Mouse (Mus musculus) layer of hippocampus, adult 18-20 months (tissue): ENCODE measurements around the gene Grip1. TPM values are rescaled to one million over a fixed set of nuclear protein-coding genes. Genes with fewer than 3 reads are reported as not detected.
"Not testable (repeated sequence)": the region's sequence is repeated elsewhere in the genome, so short reads cannot be mapped to it uniquely, and the experiment has no call there.

Experiments used
- DNase-seq, 2 experiments: peaks; one replicate each; pipeline ENCODE4 v3.0.0; 2022; ENCODE audit warnings: low spot score in 2 of 2
- total RNA-seq, 2 experiments: library from RNA; stranded (reverse); gene quantifications; 2 replicates each; pipeline ENCODE4 v1.2.3; 2021

Gene Grip1
- total RNA-seq, 2 experiments from 2014 or later: 23.3 to 25.4 TPM

DNA sequence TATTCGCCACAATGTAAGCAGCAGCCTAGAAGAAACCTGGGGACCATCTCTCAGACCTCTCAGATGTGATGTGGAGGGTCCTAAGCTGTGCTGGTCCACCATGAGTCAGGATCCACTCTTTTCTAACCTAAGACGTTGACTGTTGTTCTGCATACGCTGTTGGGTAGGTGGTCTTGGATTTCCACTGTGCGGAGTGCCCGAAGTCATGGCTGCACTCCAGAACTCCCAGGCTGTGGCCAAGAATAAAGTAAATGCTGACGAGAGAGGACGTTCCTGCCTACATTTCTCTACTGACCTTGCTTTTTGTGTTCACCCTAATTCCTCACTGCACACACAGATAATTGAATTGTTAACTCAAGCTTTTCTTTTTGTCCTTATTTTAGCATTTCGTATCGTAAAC is 580.2 kb downstream of the Grip1 start:
- DNase-seq: no peak

DNA sequence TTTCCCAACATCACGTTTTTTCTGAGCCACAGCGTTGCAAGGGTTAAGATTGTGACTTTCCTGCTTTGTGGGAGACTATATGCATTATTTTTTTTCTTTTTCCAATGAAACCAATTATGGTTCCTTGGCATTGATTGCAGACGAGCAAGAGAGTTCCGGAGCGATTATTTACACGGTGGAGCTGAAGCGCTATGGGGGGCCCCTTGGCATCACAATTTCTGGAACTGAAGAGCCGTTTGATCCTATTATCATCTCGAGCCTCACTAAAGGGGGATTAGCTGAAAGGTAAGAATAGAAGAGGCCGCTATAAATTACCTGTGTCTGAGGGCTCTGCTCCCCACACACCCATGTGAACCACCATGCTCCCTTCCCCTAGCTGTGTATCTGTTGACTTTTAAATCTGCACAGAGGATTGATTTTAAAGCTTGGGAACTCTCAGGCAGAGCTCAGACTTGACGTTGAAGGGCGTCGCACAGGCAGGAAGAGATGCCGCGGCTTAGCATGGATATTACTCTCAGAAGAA is 581.6 kb downstream of the Grip1 start:
- DNase-seq: no peak

DNA sequence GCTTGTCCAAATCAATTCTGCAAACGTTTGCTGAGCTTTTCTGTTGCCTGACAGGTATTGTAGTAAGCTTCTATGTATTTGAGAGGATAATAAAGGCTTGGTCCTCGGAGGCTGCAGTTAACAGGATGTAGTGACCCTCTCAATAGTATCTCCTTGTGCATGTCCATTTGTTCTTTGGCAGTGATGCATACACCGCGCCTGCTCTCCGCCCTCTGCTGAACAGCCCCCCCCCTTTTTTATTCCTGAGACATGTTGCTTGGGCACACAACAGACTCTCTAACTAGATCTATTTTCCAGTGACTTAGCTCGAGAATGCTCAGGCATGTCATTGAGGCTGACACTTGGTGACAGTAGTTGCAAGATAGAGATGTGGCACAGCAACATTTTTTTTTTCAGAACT is 582.2 kb downstream of the Grip1 start:
- no peak for DNase-seq

DNA sequence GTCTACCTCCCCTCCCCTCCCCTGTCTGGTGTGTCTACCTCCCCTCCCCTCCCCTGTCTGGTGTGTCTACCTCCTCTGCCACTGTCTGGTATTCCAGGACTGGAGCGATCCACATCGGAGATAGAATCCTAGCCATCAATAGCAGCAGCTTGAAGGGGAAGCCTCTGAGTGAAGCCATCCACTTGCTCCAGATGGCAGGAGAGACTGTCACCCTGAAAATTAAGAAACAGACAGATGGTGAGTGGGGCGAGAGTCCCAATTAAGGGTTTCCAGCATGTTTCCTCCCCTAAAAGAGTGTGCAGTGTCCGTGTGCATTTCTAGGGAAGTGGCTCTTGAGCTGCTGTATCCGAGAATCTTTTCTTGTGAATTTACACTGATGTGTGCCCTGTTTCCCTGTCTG is 584.6 kb downstream of the Grip1 start:
- peak; percentile 73 to 87 for DNase-seq

DNA sequence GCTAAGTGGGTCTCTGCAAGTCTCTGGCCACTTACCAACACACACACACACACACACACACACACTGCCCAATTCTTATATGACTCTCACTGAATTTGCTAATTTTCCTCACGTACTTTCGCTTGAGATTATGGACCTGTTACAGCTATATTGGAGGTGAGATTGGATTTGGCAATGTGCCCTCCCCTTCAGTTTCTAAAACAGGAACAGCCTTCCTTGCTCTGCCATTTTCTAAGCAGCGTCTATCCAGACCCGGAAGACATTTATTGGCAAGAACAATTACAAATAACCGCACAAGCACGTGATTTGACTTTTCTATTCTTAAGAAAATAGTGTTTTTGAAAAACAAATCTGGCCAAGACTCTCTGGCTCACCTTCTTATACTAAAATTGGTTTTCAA is 590.6 kb downstream of the Grip1 start:
- no peak for DNase-seq

DNA sequence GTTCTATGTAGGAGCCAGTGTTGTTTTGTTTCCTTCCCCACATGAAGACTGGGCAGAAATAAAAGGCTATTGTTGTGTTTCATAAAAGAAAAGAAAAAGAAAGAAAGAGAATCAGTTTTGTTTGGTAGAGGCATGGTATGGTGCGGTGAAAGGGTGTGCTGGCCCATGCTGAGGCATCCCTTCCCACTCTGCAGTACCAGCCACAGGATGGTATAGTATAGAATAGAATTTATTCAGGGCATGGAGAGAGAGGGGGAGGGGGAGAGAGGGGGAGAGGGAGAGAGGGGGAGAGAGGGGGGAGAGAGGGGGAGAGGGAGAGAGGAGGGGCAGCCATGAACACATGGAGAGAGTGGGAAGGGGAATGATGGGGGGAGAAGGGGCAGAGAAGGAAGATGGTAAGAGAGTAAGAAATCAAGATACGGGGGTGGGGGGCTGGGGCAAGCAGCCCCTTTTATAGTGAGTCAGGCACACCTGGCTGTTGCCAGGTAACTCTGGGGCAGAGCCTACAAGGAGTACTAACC is 591.1 kb downstream of the Grip1 start:
- no peak for DNase-seq

DNA sequence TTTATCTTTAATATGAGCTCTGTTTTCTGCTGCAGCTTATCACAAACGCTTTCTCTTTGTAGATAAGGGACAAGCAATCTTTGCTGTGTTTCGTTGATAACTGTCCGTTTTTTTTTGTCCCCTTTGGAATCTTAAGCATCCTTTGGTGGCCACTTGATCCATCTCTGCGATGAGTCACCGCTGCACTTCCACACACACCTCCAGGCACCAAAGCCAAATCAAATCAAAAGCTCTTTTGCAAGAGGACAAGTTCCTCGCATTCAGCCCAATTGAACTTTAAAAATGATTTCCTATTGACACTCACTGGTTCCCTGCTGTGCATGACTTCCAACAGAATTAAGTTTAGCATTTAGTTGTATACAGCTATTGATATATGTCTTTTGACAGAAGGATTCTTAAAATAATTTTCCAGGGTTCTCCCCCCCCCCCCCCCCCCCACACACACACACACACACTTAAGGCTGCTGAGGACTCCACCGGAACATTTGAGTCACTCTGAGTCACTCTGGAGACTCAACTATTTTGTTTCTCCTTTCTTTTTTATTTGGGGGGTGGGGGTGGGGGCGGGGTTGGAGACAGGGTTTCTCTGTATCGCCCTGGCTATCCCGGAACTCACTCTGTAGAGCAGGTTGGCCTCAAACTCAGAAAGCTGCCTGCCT is 607.1 kb downstream of the Grip1 start:
- DNase-seq: no peak

DNA sequence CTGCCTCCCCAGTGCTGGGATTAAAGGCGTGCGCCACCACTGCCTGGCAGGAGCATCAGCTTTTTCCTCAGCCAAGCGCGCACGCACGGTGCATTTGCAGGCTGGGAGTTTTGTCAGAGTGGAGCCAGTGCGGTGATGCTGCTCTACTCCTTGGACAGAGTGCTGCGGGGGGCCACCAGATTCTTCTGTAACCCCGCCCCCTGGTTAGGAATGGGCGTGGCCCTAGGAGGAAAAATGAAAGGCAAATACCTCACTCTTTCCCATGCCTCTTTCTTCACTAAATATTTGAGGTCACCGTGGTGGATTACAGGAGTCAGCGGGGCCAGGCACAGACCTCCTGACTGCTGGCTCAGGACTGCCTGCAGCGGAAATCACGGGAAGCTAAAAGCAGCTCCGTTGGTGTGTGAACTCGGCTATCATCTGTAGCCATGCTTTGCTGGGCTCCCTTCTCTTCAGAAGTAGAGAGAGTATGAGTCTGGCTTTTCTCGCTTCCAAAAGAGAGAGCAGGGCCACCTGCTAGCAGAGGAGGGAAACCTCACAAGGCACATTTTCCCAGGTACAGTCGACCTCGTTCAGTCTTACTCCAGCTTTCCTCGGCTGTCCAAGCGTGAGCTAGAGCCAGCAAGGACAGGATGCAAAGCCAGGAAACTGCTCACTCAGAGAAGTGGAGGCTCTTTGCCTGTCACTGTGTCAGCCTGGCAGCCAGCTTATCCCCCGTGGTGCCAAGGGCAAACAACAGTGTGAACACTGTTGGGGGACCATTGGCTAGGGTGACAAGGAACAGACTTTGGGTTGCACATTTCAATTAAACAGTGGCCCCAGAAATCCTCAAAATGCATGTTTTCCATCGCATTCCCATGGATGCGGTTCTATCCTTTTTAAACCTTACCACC is 607.9 kb downstream of the Grip1 start:
- no peak for DNase-seq

DNA sequence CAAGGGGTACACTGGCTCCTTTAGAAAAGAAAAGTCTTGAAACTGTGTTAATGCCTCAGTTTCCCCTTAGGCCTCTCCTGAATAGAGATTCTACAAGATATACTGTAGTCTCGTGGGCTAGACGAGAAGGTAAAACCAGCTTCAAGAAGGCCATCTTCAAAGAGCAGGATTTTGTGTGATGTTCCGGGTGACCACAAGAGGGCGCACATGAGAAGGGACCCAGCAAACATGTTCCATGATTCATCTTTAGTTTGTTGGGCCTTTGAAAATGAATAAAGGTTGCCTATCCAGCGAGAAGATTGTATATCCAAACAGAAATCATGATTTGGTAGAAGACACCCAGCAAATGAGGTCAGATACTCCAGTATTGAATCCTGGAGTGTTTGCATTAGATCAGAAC is 610.8 kb downstream of the Grip1 start:
- peak; percentile 27 to 57 for DNase-seq

DNA sequence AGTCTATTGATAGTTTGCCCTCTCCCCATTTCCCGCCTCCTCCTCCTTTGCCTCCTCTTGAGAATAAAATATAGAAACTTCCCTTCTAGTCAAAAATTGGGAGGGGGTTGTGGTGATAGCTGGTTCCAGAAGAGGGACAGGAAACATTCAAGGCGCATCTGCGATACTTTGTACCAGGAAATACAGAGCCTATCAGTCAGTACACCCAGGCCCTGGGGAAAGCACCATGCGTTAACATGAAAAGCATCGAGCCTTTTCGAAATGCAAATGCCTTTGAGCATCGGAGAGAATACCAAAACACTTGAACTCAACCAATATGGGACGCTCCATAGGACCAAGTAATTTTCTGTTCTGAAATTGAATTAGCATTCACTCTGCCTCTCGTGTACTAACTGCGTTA is 612.7 kb downstream of the Grip1 start:
- DNase-seq: no peak

DNA sequence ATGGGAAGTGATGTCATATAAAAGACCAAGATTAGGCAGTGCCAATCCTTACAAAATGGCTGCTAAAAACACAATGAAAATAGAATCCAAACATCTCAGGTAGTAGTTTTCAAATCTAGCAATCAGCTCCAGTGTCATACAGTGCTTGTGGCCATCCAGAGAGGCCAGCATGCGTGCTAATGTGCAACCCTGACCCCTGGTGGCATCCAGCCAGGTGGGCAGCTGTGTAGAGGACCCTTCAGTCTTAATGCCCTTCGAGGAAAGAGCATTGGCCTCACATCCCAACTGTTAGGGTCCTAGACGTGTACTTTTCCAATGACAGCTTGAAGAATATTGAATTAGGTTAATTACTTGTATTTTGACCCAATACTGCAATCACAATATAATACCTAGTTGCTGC is 624.2 kb downstream of the Grip1 start:
- no peak for DNase-seq

DNA sequence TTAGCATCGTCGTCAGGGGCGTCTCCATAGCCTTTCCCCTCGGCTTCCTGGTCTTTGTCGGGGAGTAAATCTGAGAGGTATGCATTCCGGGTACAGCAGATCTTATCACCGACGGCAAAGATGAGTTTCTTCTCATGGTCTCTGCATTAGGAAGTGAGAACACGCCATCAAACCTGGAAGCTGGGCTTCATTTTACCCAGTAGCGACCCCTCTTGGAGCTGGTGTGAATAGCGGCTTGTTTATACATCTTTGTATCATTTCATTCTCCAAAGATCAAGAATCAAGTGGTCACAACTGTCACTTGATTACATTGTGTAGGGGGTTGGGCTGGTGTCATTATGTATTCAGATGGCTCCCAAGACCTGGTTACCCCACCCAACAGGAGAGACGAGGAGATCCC is 638.9 kb downstream of the Grip1 start:
- DNase-seq: no peak

DNA sequence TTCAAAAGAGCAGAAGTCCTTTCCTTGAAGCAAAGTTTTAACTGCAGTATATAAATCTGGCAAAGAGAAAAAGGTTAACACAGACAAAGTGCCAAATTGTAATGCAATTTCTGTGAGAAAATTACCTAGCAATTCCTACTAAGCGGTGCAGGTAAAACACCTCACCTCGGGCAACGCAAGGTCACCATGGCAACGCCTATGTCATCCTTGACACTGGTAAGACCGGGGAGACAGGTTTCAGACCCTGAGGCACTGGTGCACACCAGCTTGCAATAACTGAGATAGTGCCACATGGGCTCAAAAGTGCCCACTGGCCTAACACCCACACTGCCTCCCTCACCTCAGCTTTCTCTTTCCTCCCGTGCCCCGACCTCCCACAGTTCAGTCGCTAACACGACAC is 641.5 kb downstream of the Grip1 start:
- DNase-seq: no peak

DNA sequence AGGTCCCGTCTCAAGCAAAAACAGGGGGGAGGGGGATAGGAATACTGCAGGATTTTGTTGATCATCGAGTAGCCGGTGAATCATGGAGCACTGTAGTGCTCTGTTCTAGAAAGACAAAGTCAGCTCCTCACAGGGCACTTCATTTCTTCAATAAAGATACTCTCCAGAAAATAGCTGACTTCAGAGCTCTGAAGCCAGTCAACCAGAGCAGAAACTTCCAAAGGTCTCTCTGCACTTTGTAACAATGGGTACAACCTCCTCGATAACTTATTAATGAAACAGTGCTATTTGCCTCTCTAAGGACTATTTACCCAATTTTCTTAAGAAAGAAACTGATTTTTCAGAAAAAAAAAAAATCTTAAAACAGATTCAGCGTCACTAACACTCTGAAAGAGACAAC is 642.1 kb downstream of the Grip1 start:
- DNase-seq: no peak

DNA sequence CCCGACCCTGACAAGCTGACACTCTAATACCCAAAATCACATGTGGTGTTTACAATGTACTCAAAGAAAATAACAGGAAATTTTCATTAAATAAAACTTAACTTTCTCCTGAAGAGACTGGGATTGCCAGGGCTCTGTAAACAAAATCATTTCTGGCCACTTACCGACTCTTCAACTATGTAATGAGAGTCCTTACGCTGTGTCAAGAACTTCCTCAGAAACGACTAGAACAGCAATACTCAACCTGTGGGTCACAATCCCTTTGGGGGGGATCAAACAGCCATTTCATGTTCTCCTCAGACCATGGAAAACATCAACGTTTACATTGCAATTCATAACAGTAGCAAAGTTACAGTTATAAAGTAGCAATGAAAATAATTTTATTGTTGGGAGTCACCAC is 643.9 kb downstream of the Grip1 start:
- DNase-seq: no peak

DNA sequence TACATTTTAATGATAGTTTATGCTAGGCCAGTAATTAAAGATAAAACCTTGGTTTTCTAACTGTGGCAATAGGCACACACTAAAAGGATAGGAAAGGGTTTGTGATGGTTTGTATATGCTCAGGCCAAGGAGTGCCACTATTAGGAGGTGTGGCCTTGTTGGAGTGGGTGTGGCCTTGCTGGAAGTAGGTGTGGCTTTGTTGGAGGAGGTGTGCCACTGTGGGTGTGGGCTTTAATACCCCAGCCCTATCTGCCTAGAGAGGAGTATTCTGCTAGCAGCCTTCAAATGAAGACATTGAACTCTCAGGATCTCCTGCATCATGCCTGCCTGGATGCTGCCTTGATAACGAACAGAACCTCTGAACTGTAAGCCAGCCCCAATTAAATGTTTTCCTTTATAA is 647.2 kb downstream of the Grip1 start:
- DNase-seq: no peak

DNA sequence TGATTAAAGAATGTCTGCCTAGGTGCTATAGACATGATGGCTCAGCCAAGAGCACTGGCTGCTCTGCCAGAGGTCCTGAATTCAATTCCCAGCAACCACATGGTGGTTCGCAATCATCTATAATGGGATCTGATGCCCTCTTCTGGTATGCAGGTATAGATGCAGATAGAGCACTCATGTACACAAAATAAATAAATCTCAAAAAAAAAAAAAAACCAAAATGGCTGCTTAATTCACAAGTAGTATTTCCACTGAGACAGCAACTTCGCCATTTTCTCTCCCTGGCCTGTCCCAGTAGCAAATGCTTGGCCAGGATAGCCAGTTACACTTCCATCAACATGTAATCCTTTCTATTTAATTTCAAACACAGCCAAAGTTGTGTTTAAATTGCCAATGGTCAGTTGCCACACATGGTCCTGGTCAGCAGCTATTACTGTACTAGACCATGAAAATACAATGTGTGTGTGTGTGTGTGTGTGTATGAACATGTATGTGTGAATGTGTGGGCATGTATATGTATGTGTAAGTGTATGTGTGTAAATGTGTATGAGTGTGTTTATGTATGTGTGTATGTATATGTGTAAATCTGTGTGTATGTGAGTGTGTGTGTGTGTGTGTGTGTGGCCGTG is 658.2 kb downstream of the Grip1 start:
- no peak for DNase-seq

DNA sequence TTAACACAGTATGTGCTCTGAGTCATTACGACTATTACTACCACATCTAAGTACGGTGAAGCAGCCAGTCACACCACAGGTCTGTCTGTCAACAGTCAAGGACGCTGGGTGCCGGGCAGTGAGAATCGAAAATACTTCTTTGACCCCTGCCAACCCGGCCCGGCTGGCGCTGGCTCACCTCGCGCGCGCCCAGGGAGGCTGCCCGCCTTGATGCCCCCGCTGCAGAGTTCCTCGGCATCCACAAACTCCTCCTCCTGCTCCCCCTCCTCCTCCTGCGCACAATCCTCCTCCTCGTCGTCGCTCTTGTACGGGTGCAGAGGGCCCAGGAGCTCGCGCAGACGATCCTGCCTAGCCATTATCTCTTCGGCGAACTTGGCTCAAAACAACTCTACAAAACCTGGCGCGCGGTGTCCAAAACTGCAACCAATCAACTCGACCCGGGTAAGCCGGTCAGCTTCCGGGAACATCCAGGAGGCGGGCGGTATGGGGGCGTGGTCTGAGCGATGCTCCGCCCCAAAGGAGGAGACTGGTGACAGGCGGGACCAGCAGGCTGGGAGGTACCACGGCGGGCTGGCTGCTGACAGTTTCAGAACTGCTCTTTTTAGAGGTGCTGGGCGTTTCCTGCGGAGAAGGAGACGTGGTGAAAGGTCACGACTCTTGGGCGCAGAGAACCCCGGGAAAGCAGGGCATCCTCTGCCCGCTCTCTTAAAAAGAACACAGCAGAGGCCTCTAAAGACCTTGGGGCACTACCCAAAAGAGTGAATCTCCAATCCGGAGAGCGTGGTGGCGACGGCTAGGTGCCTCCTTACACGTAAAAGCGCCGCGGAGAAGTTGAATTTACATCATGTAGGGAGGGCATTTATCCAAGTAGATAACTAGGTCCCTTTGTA is 659.1 kb downstream of the Grip1 start, which contains the start of gene Helb:
Gene Helb (minus strand): TSS at position 481 of the 890 bp plus-strand sequence.
- DNase-seq: peak; percentile 92 to 95

DNA sequence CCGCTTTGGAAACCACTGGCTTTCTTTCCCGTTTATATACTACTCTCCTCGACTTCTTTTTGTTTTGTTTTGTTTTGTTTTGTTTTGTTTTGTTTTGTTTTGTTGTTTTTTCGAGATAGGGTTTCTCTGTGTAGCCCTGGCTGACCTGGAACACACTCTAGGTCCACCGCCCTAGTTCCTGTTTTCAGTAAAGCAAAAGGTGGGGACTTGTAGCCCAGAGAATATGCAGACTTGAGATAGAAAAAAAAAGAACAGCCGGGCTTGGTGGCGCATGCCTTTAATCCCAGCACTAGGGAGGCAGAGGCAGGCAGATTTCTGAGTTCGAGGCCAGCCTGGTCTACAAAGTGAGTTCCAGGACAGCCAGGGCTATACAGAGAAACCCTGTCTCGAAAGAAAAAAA is 659.9 kb downstream of the Grip1 start:
- not testable (repeated sequence) for DNase-seq

DNA sequence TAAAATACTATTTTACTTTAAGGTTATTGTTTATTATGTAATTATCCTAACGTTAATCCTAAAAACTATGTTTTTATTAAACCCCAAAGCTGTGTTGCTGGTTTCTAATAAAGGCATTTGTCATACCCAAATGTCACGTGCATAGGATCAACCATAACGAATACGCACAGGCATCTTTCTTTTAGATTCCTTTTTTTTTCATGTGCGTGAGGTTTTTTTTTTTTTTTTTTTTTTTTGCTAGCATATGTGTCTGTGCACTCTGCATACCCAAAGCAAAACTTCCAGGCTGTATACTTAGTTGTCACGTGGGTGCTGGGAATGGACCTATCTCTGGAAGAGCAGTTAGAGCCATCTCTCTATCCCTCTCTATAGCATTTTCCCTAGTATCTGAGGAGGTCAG is 660.4 kb downstream of the Grip1 start:
- DNase-seq: no peak

DNA sequence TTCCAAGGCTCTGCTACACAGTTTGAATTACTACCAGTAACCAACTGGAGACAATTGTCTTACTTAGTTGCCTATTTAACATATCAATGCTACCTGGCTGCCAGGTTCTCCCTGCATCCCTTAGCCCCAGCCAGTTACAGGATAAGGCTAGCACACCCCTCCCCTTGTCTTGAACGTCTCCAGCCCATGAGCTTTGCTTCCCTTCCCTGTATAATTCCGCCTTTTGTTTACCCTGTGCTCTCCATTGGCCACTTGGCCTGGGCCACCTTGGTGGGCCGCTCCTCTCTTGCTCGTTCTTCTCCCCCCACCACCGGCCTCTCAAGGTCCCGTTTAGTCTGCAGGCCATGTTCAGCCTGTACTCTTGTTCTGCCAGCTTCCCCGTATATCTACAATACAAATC is 660.9 kb downstream of the Grip1 start:
- no peak for DNase-seq
